Mouse (Mus musculus) sigmoid colon, adult 10 weeks (tissue): ENCODE results near the gene Rnaseh2a. TPM values are rescaled to one million over a fixed set of nuclear protein-coding genes. Genes with fewer than 3 reads are reported as not detected.

Experiments used
- polyA plus RNA-seq: library from polyadenylated mRNA; stranded (reverse); fragments of 350-450 nt; fragmentation: Illumina TruSeq; extraction: RNeasy Lipid Tissue Mini Kit (QIAGEN cat#74804); gene quantifications from one replicate; pipeline ENCODE4 v1.2.3, GENCODE M21; 2014; ENCODE audit warnings: low read depth, low replicate concordance

The Rnaseh2a gene
- 2.4 TPM for polyA plus RNA-seq

GRCm38 (mm10) chr8:84969241-84970134, at the start of gene Rnaseh2a, which contains the start of the genes Gm49661 and Prdx2:
TSS of gene Rnaseh2a (minus strand) at chr8:84969767.
TSS of gene Gm49661 (minus strand) at chr8:84969433.
TSS of gene Prdx2 (plus strand) at chr8:84969587.

GRCm38 (mm10) chr8:85014431-85014830, 44.9 kb upstream of the Rnaseh2a start, which contains the start of gene Best2:
TSS of gene Best2 (minus strand) at chr8:85014531.

GRCm38 (mm10) chr8:84990349-84990748, 20.8 kb upstream of the Rnaseh2a start, which contains the start of gene Hook2:
TSS of gene Hook2 (plus strand) at chr8:84990603.

GRCm38 (mm10) chr8:84978248-84978940, 8.8 kb upstream of the Rnaseh2a start, which contains the start of gene Junb:
TSS of gene Junb (minus strand) at chr8:84978718.

GRCm38 (mm10) chr8:84946528-84947240, 22.9 kb downstream of the Rnaseh2a start, which contains the start of gene Rtbdn:
TSS of gene Rtbdn (plus strand) at chr8:84946991.

GRCm38 (mm10) chr8:84936962-84937546, 32.5 kb downstream of the Rnaseh2a start, which contains the start of gene Mast1:
TSS of gene Mast1 (minus strand) at chr8:84937359.

GRCm38 (mm10) chr8:84908421-84909161, 61.0 kb downstream of the Rnaseh2a start, which contains the start of gene Dnase2a:
TSS of gene Dnase2a (plus strand) at chr8:84908560.

Other genes starting within 250 kb of the Rnaseh2a start
- not detected for gene G430095P16Rik, start 246.8 kb downstream of the Rnaseh2a start, polyA plus RNA-seq
- gene Nfix, start 169.4 kb downstream of the Rnaseh2a start, polyA plus RNA-seq: 19.0 TPM
- gene Dand5, start 146.9 kb downstream of the Rnaseh2a start, polyA plus RNA-seq: 1.5 TPM
- 0.66 TPM for gene Gadd45gip1, start 138.2 kb downstream of the Rnaseh2a start, polyA plus RNA-seq
- 3.5 TPM for gene Rad23a, start 129.1 kb downstream of the Rnaseh2a start, polyA plus RNA-seq
- gene Calr, start 122.8 kb downstream of the Rnaseh2a start, polyA plus RNA-seq: 491 TPM
- gene Farsa, start 112.8 kb downstream of the Rnaseh2a start, polyA plus RNA-seq: 4.9 TPM
- 9.3 TPM for gene Syce2, start 97.7 kb downstream of the Rnaseh2a start, polyA plus RNA-seq
- 36.1 TPM for gene Gcdh, start 75.8 kb downstream of the Rnaseh2a start, polyA plus RNA-seq
- 0.38 TPM for gene Klf1, start 67.8 kb downstream of the Rnaseh2a start, polyA plus RNA-seq
- gene Dnase2a, start 61.2 kb downstream of the Rnaseh2a start, polyA plus RNA-seq: 11.0 TPM
- not detected for gene Mast1, start 32.4 kb downstream of the Rnaseh2a start, polyA plus RNA-seq
- not detected for gene Rtbdn, start 22.8 kb downstream of the Rnaseh2a start, polyA plus RNA-seq
- not detected for gene Gm49661, start 334 bp downstream of the Rnaseh2a start, polyA plus RNA-seq
- 27.1 TPM for gene Prdx2, start 180 bp downstream of the Rnaseh2a start, polyA plus RNA-seq
- gene Junb, start 9.0 kb upstream of the Rnaseh2a start, polyA plus RNA-seq: 1.7 TPM
- 26.9 TPM for gene Hook2, start 20.8 kb upstream of the Rnaseh2a start, polyA plus RNA-seq
- 3.1 TPM for gene Best2, start 44.8 kb upstream of the Rnaseh2a start, polyA plus RNA-seq
- gene Asna1, start 55.5 kb upstream of the Rnaseh2a start, polyA plus RNA-seq: 11.1 TPM
- 13.3 TPM for gene Trir, start 57.1 kb upstream of the Rnaseh2a start, polyA plus RNA-seq
- gene Tnpo2, start 67.1 kb upstream of the Rnaseh2a start, polyA plus RNA-seq: 12.3 TPM
- gene Fbxw9, start 90.3 kb upstream of the Rnaseh2a start, polyA plus RNA-seq: 2.6 TPM
- gene Gm5741, start 98.2 kb upstream of the Rnaseh2a start, polyA plus RNA-seq: not detected
- gene Dhps, start 102.0 kb upstream of the Rnaseh2a start, polyA plus RNA-seq: 23.2 TPM
- gene Wdr83os, start 111.0 kb upstream of the Rnaseh2a start, polyA plus RNA-seq: 5.8 TPM
- gene Wdr83, start 111.5 kb upstream of the Rnaseh2a start, polyA plus RNA-seq: 2.8 TPM
- 9.3 TPM for gene Man2b1, start 113.5 kb upstream of the Rnaseh2a start, polyA plus RNA-seq
- gene Zfp791, start 153.3 kb upstream of the Rnaseh2a start, polyA plus RNA-seq: 6.6 TPM
- not detected for gene Cks1brt, start 182.2 kb upstream of the Rnaseh2a start, polyA plus RNA-seq